Mouse (Mus musculus) adrenal gland, postnatal 4 days (tissue): ENCODE data around the gene Btk. TPM values are rescaled to one million over a fixed set of nuclear protein-coding genes. Genes with fewer than 3 reads are reported as not detected.

Experiments
- total RNA-seq, 2 experiments: library from RNA; stranded (reverse); gene quantifications; 2 replicates each; pipeline ENCODE4 v1.2.3; 2021

The Btk gene
- total RNA-seq, 2 experiments from 2014 or later, result 1.6 to 2.1 TPM

Other genes starting within 250 kb of the Btk start
- 1 to 10 TPM; 1.1 to 1.4 TPM for gene Drp2, start 179.0 kb downstream of the Btk start, total RNA-seq
- gene Taf7l, start 107.1 kb downstream of the Btk start, total RNA-seq, result not detected
- gene Timm8a1, start 41.7 kb downstream of the Btk start, total RNA-seq, result 10 to 100 TPM; 42.1 to 47.1 TPM
- gene Rpl36a, start 2.1 kb upstream of the Btk start, total RNA-seq, result 100 to 1,000 TPM; 362 to 397 TPM
- gene Gla, start 17.6 kb upstream of the Btk start, total RNA-seq, result 1 to 10 TPM; 7.8 to 7.9 TPM
- gene Hnrnph2, start 17.6 kb upstream of the Btk start, total RNA-seq, result 100 to 1,000 TPM in 1 of 2 experiments, 10 to 100 TPM in 1; 95.1 to 102 TPM
- gene Armcx4, start 102.9 kb upstream of the Btk start, total RNA-seq, result 10 to 100 TPM; 23.8 to 26.2 TPM
- gene Armcx1, start 134.4 kb upstream of the Btk start, total RNA-seq, result 10 to 100 TPM; 32.7 to 36.5 TPM
- 10 to 100 TPM; 17.1 to 23.4 TPM for gene Armcx6, start 167.8 kb upstream of the Btk start, total RNA-seq
- 10 to 100 TPM; 48.2 to 48.9 TPM for gene Armcx3, start 173.0 kb upstream of the Btk start, total RNA-seq
- gene Armcx2, start 225.7 kb upstream of the Btk start, total RNA-seq, result 10 to 100 TPM; 76.5 to 79.9 TPM